In the genomic region with DNA sequence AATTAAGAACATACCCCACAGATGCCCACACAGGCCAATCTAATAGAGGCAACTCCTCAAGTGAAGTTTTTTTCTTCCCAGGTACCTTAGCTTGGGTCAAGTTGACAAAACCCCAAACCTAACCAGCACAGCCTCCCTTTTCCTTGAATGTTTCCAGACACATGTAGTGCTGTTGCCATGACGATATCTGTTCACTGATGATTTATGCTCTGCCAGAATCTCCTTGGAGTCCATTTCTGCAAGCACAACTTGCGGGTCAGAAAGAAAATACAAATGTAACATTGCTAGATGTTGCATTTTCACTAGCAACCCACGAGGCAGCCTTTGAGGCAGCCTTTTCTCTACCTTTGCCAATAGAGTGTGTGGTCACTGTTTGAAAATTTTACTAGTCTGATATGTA, we compare ENCODE assay signal across 18 mouse cellular contexts. TPM values are rescaled to one million over a fixed set of nuclear protein-coding genes. Genes with fewer than 3 reads are reported as not detected.
"Had no signal": no experiment of that assay in that cellular context is flagged by ENCODE, and none has a peak within 500 bp of the region (broad histone marks: within the 10 kb centered on the region; RNA-seq: fewer than 3 reads in every experiment).

No protein-coding gene starts in this region.

- H3K9me3 ChIP-seq: kidney, embryonic 15.5 days; limb, embryonic 12.5 days; liver, embryonic 13.5 days; lung, embryonic 15.5 days; midbrain, embryonic 12.5 days; neural tube, embryonic 13.5 days had no signal

- H3K4me1 ChIP-seq: liver, embryonic 13.5 days; midbrain, embryonic 12.5 days; neural tube, embryonic 13.5 days had no signal

- H3K4me3 ChIP-seq: kidney, embryonic 15.5 days; limb, embryonic 12.5 days; liver, embryonic 13.5 days; lung, embryonic 15.5 days; megakaryocyte, embryonic 14.5 days; midbrain, embryonic 12.5 days; neural tube, embryonic 13.5 days had no signal

- DNase-seq: kidney, postnatal 14 days; layer of hippocampus, postnatal 36 days; liver; liver, embryonic 13.5 days; liver, postnatal 0 days; lung, postnatal 14 days; retina, postnatal 1 day; right cerebral cortex, postnatal 4 days; spleen, adult 18-20 months; thymus, adult 18-20 months; thymus, postnatal 14 days had no signal

- ATAC-seq: liver, postnatal 0 days had no signal

- H3K36me3 ChIP-seq: kidney, embryonic 15.5 days; limb, embryonic 12.5 days; liver, embryonic 13.5 days; lung, embryonic 15.5 days; midbrain, embryonic 12.5 days; neural tube, embryonic 13.5 days had no signal

- H3K9ac ChIP-seq: kidney, embryonic 15.5 days; limb, embryonic 12.5 days; liver, embryonic 13.5 days; liver, postnatal 0 days; lung, embryonic 15.5 days; midbrain, embryonic 12.5 days; neural tube, embryonic 13.5 days had no signal

- H3K4me2 ChIP-seq: kidney, embryonic 15.5 days; limb, embryonic 12.5 days; liver, embryonic 13.5 days; lung, embryonic 15.5 days; midbrain, embryonic 12.5 days; neural tube, embryonic 13.5 days had no signal

- H3K27ac ChIP-seq: kidney, embryonic 15.5 days; limb, embryonic 12.5 days; liver, embryonic 13.5 days; lung, embryonic 15.5 days; macrophage; midbrain, embryonic 12.5 days; neural tube, embryonic 13.5 days had no signal

- H3K27me3 ChIP-seq: kidney, embryonic 15.5 days; limb, embryonic 12.5 days; liver, embryonic 13.5 days; lung, embryonic 15.5 days; midbrain, embryonic 12.5 days; neural tube, embryonic 13.5 days had no signal

RNA-seq across cellular contexts. Expression of gene Tmem252, which starts 6.3 kb away (rescaled TPM):
- polyA plus RNA-seq: macrophage had no signal
